Mouse (Mus musculus): Measurements from ENCODE around the gene Pls3.
"Not testable (repeated sequence)": the region's sequence is repeated elsewhere in the genome, so short reads cannot be mapped to it uniquely, and the experiment has no call there.

The Pls3 gene

GRCm38 (mm10) chrX:75779796-75780195, 95.2 kb downstream of the Pls3 start:
- in situ Hi-C loops (cut with MboI; ENCODE audit: unreplicated experiment in 2 of 2), result loop anchor here in 1 of 2 experiments (25.0 kb wide), 1 partner anchor 1958 kb away; no protein-coding TSS in a partner anchor

GRCm38 (mm10) chrX:75777461-75777860, 97.5 kb downstream of the Pls3 start:
- in situ Hi-C loops (cut with MboI; ENCODE audit: unreplicated experiment in 2 of 2), result loop anchor here in 1 of 2 experiments (25.0 kb wide), 1 partner anchor 1960 kb away; no protein-coding TSS in a partner anchor

GRCm38 (mm10) chrX:75764794-75765328, 110.1 kb downstream of the Pls3 start:
- in situ Hi-C loops (cut with MboI; ENCODE audit: unreplicated experiment in 2 of 2), result no loop called here

- in situ Hi-C loops (cut with MboI; ENCODE audit: unreplicated experiment in 2 of 2), result no loop called here
Observed at GRCm38 (mm10) chrX:75764135-75764793, 110.7 kb downstream of the Pls3 start.

GRCm38 (mm10) chrX:75759461-75759860, 115.5 kb downstream of the Pls3 start:
- in situ Hi-C loops (cut with MboI; ENCODE audit: unreplicated experiment in 2 of 2), result not testable (repeated sequence)

- in situ Hi-C loops (cut with MboI; ENCODE audit: unreplicated experiment in 2 of 2), result not testable (repeated sequence)
Observed at GRCm38 (mm10) chrX:75759036-75759435, 115.9 kb downstream of the Pls3 start.

GRCm38 (mm10) chrX:75757966-75758365, 117.0 kb downstream of the Pls3 start:
- in situ Hi-C loops (cut with MboI; ENCODE audit: unreplicated experiment in 2 of 2), result not testable (repeated sequence)

GRCm38 (mm10) chrX:75754531-75754930, 120.5 kb downstream of the Pls3 start:
- in situ Hi-C loops (cut with MboI; ENCODE audit: unreplicated experiment in 2 of 2), result not testable (repeated sequence)

- in situ Hi-C loops (cut with MboI; ENCODE audit: unreplicated experiment in 2 of 2), result not testable (repeated sequence)
Observed at GRCm38 (mm10) chrX:75750126-75750725, 124.8 kb downstream of the Pls3 start.

GRCm38 (mm10) chrX:75749312-75749711, 125.7 kb downstream of the Pls3 start:
- in situ Hi-C loops (cut with MboI; ENCODE audit: unreplicated experiment in 2 of 2), result not testable (repeated sequence)

GRCm38 (mm10) chrX:75744466-75744865, 130.5 kb downstream of the Pls3 start:
- in situ Hi-C loops (cut with MboI; ENCODE audit: unreplicated experiment in 2 of 2), result not testable (repeated sequence)

GRCm38 (mm10) chrX:75739464-75739863, 135.5 kb downstream of the Pls3 start:
- in situ Hi-C loops (cut with MboI; ENCODE audit: unreplicated experiment in 2 of 2), result not testable (repeated sequence)

All from v-Abl transformed pro-B cells (cell line).